Mouse (Mus musculus) forebrain, embryonic 13.5 days (tissue): Measurements from ENCODE around the gene Abcb10. TPM values are rescaled to one million over a fixed set of nuclear protein-coding genes. Genes with fewer than 3 reads are reported as not detected.
"Not testable (repeated sequence)": the region's sequence is repeated elsewhere in the genome, so short reads cannot be mapped to it uniquely, and the experiment has no call there.

ENCODE experiments used
- ATAC-seq: fragments of 200-750 bp; cut with Nextera tagmentation; 2 replicates; pipeline ENCODE4 v1.8.0; 2017
- H3K27ac ChIP-seq: fragments of 300-500 bp; sonication (generic); 2 replicates; pipeline ENCODE4 v1.5.1; 2015; ENCODE audit warnings: inconsistent platforms, mild to moderate bottlenecking, moderate library complexity
- H3K27me3 ChIP-seq: fragments of 300-500 bp; sonication (generic); 2 replicates; pipeline ENCODE4 v1.6.1; 2015; ENCODE audit warnings: mild to moderate bottlenecking, inconsistent platforms
- H3K36me3 ChIP-seq: fragments of 300-500 bp; sonication (generic); 2 replicates; pipeline ENCODE4 v1.6.1; 2015; ENCODE audit warnings: mild to moderate bottlenecking, inconsistent platforms; ENCODE audit not compliant: poor library complexity, severe bottlenecking
- H3K4me1 ChIP-seq: fragments of 300-500 bp; sonication (generic); 2 replicates; pipeline ENCODE4 v1.6.1; 2015; ENCODE audit warnings: inconsistent platforms
- H3K4me2 ChIP-seq: fragments of 300-500 bp; sonication (generic); 2 replicates; pipeline ENCODE4 v1.6.1; 2015; ENCODE audit warnings: inconsistent platforms, mild to moderate bottlenecking, moderate library complexity
- H3K4me3 ChIP-seq: fragments of 300-500 bp; sonication (generic); 2 replicates; pipeline ENCODE4 v1.5.1; 2015; ENCODE audit warnings: mild to moderate bottlenecking, inconsistent platforms
- H3K9ac ChIP-seq: fragments of 300-500 bp; sonication (generic); 2 replicates; pipeline ENCODE4 v1.6.1; 2015; ENCODE audit warnings: mild to moderate bottlenecking, inconsistent platforms
- H3K9me3 ChIP-seq: fragments of 300-500 bp; sonication (generic); replicated peaks from 2 replicates; pipeline ENCODE4 v1.6.1; 2016; ENCODE audit warnings: inconsistent platforms
- WGBS: fragments of 180-500 bp; shearing (Covaris S2); methylation state at CpG from one replicate; pipeline ENCODE4 v1.1.7; 2015; 5-methylcytosine and 5-hydroxymethylcytosine counted together
- polyA plus RNA-seq: library from polyadenylated mRNA; unstranded; fragments of >200 nt; fragmentation: Nextera tagmentation; extraction: Ambion mirVana; gene quantifications from 2 replicates; pipeline ENCODE4 v1.2.1, GENCODE M21; 2015

Abcb10 gene
- polyA plus RNA-seq, 1 experiment from 2014 or later: 8.5 TPM

DNA sequence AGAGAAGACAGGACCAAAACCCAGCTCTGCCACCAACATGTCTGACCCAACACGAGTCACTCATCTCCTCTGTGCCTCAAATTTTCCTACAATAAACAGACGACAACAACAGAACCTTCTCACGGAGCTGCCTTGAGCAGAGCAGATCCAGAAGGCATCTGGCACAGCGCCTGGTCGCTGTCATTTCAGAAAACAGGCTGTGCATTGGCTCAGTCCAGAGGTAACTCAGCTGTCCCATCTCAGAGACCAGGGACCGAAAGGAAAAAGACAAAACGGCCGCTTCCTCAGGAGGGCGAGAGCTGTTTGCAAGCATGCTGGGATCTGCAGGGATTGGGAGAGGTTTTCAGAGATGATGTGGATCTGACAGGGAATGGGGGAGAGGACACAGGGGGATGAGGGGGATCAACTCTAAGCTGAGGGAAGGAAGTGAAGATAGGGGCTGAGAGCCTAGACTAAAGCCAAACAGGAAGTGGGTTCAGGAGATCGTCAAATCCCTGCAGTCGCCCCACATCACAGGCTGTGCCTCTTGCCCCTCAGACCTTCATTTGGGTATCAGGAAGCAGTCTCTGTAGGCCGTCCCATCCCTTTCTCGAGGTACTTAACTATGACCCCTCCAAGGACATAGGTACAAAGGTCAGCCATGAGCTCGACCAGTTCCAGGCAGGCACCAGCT is 4.6 kb downstream of the Abcb10 start:
- no peaks in the 10 kb centered on the region for H3K36me3 ChIP-seq
- H3K4me3 ChIP-seq: no peak overlapping the region
- no peaks in the 10 kb centered on the region for H3K27me3 ChIP-seq
- no peak for ATAC-seq
- no peaks in the 10 kb centered on the region for H3K9me3 ChIP-seq
- peaks cover 19% of the 10 kb centered on the region for H3K4me1 ChIP-seq
- 71% methylated on average over 14 of the region's 14 CpGs for WGBS
- H3K4me2 ChIP-seq: no peak overlapping the region
- no peak overlapping the region for H3K9ac ChIP-seq
- no peak overlapping the region for H3K27ac ChIP-seq

DNA sequence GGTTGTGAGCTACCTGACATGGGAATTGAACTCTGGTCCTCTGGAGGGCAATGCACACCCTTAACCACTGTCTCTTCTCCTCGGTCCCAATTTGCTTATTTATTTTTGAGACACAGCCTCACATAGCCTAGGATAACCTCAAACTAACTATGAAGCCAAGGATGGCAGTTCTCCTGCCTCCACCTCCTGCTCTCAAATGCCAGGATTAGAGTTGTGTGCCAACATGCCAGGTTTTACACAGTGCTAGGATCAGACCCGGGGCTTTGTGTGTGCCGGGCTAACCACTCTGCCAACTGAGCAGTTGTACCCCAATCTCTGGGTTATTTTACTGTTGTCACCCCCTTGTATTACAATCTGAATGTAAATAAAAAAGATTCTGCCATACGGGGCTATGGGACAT is 5.4 kb downstream of the Abcb10 start:
- Histone ChIP-seq H3K4me2 (no peak overlapping the region), H3K4me3 (no peak overlapping the region), H3K9me3 (no peaks in the 10 kb centered on the region), H3K27me3 (no peaks in the 10 kb centered on the region), H3K9ac (no peak overlapping the region), H3K36me3 (no peaks in the 10 kb centered on the region), H3K4me1 (peaks cover 18% of the 10 kb centered on the region), H3K27ac (no peak overlapping the region)
- ATAC-seq: no peak
- WGBS: 91% methylated on average over 4 of the region's 4 CpGs

DNA sequence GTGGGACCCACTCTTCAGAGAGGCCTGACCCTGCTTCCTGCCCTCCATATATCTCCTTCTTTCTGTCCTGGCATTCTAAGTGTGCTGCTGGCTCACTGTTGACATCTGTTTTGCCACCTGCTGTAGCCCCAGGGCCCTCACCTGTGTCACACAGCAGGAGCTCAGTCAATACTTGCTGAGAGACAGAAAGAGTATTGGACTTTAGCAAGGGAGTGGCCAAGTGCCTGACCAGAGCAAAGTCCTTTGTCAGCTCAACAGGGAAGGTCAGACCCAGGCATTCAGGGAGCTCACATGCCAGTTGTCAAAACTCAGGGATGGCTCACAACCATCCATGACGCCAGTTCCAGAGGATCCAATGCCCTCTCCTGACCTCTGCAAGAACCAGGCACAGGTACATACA is 9.4 kb downstream of the Abcb10 start:
- ATAC-seq: no peak
- Histone ChIP-seq H3K9ac (no peak overlapping the region), H3K27me3 (no peaks in the 10 kb centered on the region), H3K9me3 (no peaks in the 10 kb centered on the region), H3K4me2 (no peak overlapping the region), H3K27ac (no peak overlapping the region), H3K4me3 (no peak overlapping the region), H3K4me1 (no peaks in the 10 kb centered on the region), H3K36me3 (no peaks in the 10 kb centered on the region)
- WGBS: 85% methylated on average over 1 of the region's 1 CpGs

DNA sequence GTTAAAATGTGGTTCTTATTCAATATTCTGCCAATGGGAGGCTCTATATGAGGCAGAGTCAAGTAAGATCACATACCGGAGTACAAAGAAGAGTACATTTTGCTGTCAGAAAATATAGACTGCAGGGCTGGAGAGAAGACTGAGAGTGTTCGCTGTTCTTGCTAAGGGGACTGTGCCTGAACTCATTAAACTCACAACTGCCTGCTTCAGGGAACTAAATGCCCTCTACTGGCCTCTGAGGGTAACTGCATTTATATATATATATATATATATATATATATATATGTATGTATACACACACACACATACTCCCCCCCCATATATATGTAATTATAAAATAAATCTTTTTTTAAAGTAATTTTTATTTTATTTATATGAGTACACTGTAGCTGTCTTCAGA is 16.0 kb downstream of the Abcb10 start:
- H3K27me3 ChIP-seq: no peaks in the 10 kb centered on the region
- H3K4me2 ChIP-seq: no peak overlapping the region
- H3K9ac ChIP-seq: no peak overlapping the region
- 55% methylated on average over 2 of the region's 2 CpGs for WGBS
- no peak overlapping the region for H3K27ac ChIP-seq
- ATAC-seq: no peak
- H3K9me3 ChIP-seq: no peaks in the 10 kb centered on the region
- H3K4me3 ChIP-seq: no peak overlapping the region
- H3K36me3 ChIP-seq: peaks cover 17% of the 10 kb centered on the region
- no peaks in the 10 kb centered on the region for H3K4me1 ChIP-seq

DNA sequence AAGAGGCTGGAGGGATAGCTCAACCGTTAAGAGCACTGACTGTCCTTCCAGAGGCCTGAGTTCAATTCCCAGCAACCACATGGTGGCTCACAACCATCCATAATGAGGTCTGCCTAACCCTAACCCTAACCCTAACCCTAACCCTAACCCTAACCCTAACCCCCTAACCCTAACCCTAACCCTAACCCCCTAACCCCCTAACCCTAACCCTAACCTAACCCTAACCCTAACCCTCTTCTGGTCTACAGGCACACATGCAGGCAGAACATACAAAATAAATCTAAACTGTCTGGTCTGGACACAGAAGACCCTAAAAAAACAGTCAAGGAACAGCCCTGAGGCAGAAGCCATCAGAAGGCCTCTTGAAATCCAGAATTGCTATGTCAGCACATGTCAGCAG is 21.6 kb downstream of the Abcb10 start:
- H3K9me3 ChIP-seq: no peaks in the 10 kb centered on the region
- H3K4me2 ChIP-seq: no peak overlapping the region
- 75% methylated on average over 1 of the region's 1 CpGs for WGBS
- no peaks in the 10 kb centered on the region for H3K27me3 ChIP-seq
- H3K36me3 ChIP-seq: peaks cover 40% of the 10 kb centered on the region
- no peak for ATAC-seq
- no peak overlapping the region for H3K4me3 ChIP-seq
- no peak overlapping the region for H3K9ac ChIP-seq
- H3K4me1 ChIP-seq: no peaks in the 10 kb centered on the region
- H3K27ac ChIP-seq: no peak overlapping the region

DNA sequence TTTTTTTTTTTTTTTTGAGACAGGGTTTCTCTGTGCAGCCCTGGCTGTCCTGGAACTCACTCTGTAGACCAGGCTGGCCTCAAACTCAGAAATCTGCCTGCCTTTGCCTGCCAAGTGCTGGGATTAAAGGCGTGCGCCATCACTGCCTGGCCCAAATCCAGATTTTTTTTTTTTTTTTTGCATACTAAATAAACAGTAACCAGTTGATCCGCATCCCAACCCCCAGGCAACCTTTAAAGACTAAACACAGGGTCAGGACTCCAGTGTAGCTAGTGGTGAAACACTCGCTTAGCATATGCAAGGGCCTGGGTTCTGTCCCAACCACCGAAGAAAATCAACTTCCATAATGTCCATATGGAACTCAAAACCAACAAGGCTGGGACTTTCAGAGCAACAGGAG is 22.4 kb downstream of the Abcb10 start:
- not testable (repeated sequence) for H3K9ac ChIP-seq, H3K27ac ChIP-seq, H3K4me1 ChIP-seq, H3K9me3 ChIP-seq, ATAC-seq, H3K4me2 ChIP-seq, H3K27me3 ChIP-seq, H3K4me3 ChIP-seq
- H3K36me3 ChIP-seq: peaks cover 33% of the 10 kb centered on the region
- 72% methylated on average over 5 of the region's 5 CpGs for WGBS

DNA sequence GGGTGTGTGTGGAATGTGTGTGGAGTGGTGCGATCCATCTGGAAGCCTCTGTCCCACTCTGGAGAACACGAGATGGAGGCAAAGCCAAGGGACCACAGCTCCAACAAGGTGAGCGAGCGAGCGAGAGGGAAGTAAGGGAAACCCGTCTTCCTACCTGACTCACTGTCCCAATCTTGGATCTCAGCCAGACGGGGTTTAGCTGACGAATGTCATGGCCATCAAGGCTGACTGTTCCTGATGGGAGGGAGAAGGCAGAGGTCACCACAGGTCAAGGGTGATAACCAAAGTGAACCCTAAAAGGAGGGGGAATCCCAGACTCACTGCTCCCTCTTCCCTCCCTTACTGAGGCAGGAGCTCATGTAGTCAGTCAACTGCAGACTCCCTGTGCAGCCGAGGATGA is 22.9 kb downstream of the Abcb10 start:
- Histone ChIP-seq H3K27ac (no peak overlapping the region), H3K36me3 (peaks cover 34% of the 10 kb centered on the region), H3K4me1 (no peaks in the 10 kb centered on the region), H3K9me3 (no peaks in the 10 kb centered on the region), H3K4me2 (no peak overlapping the region), H3K27me3 (no peaks in the 10 kb centered on the region), H3K4me3 (no peak overlapping the region), H3K9ac (no peak overlapping the region)
- ATAC-seq: no peak
- WGBS: 89% methylated on average over 9 of the region's 9 CpGs

DNA sequence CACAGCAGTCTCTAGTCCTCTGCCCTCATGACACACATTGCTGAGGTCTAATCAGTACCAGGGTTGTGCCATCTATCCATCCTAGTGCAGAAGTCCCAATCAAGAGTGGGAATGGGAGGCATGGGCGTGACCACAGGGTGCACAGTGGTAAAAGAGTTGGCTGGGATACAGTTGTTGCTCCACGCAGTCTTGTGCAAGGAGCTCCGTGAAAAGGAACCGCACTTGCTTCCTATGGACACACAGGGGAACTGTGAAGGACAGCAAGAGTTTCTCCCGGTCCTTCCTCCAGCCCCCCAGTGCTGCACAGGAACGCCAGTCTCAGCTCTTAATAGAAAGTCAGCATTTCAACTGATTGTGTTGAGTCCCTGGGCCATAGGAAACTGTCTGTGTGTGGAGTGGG is 23.4 kb downstream of the Abcb10 start:
- H3K4me1 ChIP-seq: no peaks in the 10 kb centered on the region
- WGBS: 92% methylated on average over 6 of the region's 6 CpGs
- no peaks in the 10 kb centered on the region for H3K27me3 ChIP-seq
- no peak overlapping the region for H3K9ac ChIP-seq
- no peak overlapping the region for H3K4me2 ChIP-seq
- peaks cover 34% of the 10 kb centered on the region for H3K36me3 ChIP-seq
- H3K9me3 ChIP-seq: no peaks in the 10 kb centered on the region
- ATAC-seq: no peak
- no peak overlapping the region for H3K27ac ChIP-seq
- no peak overlapping the region for H3K4me3 ChIP-seq

DNA sequence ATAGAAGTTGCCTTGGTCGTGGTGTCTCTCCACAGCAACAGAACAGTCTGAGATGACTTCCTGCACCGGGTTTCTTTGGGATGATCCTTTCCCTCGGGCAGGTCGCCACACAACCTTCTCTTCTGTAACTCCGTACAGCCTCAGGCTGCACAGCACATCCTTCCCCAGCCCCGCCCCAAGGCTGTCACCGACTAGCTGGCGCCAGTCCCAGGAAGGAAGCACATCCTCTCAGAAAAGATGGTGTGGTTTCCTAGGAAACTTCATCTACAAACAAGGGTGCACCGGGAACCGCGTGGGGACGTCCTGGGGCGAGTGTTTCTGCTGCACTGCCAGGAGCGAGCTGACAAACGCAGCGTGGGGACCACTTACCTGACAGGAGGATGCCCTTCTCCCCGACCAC is 24.8 kb downstream of the Abcb10 start:
- no peak overlapping the region for H3K27ac ChIP-seq
- no peak for ATAC-seq
- no peaks in the 10 kb centered on the region for H3K27me3 ChIP-seq
- H3K9me3 ChIP-seq: no peaks in the 10 kb centered on the region
- H3K36me3 ChIP-seq: peaks cover 43% of the 10 kb centered on the region
- no peaks in the 10 kb centered on the region for H3K4me1 ChIP-seq
- H3K9ac ChIP-seq: no peak overlapping the region
- H3K4me2 ChIP-seq: no peak overlapping the region
- no peak overlapping the region for H3K4me3 ChIP-seq
- 84% methylated on average over 17 of the region's 17 CpGs for WGBS

DNA sequence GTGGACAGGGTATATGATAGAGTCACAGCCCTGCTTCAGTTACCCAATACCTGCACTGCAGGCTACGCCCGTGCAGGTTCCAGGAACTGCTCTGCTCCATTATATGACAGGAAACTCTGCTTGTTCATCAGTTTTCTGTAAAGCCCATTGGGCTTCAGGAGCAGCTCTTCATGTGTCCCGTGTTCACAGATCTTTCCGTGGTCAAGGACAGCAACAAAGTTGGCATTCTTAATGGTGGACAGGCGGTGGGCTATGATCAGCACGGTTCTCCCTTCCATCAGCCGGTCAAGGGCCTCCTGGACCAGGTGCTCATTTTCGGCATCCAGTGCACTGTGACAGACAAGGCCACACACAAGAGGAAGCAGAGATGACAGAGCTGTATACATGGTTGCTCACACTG is 28.7 kb downstream of the Abcb10 start:
- no peak overlapping the region for H3K9ac ChIP-seq
- peaks cover 32% of the 10 kb centered on the region for H3K36me3 ChIP-seq
- no peak overlapping the region for H3K4me2 ChIP-seq
- H3K9me3 ChIP-seq: no peaks in the 10 kb centered on the region
- H3K27me3 ChIP-seq: no peaks in the 10 kb centered on the region
- H3K4me3 ChIP-seq: no peak overlapping the region
- WGBS: 94% methylated on average over 8 of the region's 8 CpGs
- ATAC-seq: no peak
- H3K27ac ChIP-seq: no peak overlapping the region
- peaks cover 8% of the 10 kb centered on the region for H3K4me1 ChIP-seq

DNA sequence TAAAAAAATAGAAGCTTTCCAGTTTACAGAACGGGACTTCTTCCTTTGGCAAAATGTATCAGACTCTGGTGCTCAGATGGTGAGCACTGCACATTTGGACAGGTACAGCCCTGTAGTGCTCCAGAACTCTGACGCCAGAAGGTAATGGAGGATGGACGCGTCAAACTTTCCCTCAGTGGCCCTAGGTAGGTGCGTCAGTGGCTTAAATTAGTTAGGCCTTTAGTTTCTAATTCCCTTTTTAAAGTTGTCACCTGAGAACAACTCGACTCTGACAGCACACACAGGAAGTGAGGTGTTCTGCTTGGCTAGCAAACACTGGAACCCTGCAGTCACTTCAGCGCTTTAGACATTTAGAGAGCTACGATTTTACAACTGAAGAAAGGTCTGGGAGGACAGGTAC is 29.2 kb downstream of the Abcb10 start:
- WGBS: 90% methylated on average over 8 of the region's 8 CpGs
- Histone ChIP-seq H3K27me3 (no peaks in the 10 kb centered on the region), H3K4me3 (no peak overlapping the region), H3K4me1 (peaks cover 9% of the 10 kb centered on the region), H3K27ac (no peak overlapping the region), H3K9ac (no peak overlapping the region), H3K4me2 (no peak overlapping the region), H3K9me3 (no peaks in the 10 kb centered on the region), H3K36me3 (peaks cover 28% of the 10 kb centered on the region)
- no peak for ATAC-seq

DNA sequence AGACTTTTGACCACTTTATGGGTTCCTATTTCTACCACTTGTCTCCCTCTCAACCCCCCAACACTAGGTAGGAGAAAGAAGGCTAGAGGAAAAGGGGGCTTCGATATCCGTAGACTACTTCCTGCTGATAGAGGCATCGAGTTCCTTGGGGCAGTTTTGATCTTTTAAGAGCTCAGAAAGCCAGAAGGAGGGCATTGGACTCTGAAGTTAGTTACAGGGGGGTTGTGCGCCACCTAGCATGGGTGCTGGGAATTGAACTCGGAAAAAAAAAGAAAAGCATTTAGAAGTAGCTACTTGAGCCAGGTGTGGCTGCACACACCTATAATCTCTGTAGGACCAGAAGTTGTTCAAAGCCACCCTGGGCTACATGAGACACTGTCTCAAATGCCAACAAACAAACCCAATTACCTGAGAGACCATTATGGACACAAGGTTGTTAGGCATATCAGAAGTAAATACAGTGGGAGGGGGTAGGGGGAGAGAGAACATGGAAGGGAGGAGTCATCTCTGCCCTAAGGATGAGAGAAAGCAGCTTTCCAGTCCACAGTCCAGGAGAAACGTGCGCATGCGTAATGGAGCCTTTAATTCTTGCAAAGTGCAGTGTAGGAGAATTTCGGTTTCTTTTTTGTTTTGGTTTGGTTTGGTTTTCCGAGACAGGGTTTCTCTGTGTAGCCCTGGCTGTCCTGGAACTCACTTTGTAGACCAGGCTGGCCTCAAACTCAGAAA is 32.7 kb downstream of the Abcb10 start:
- ATAC-seq: 0 out of 2 replicates have a peak, but pooled peaks have one; percentile 17
- H3K4me2 ChIP-seq: peak overlapping the region; percentile 78
- peaks cover 18% of the 10 kb centered on the region for H3K4me1 ChIP-seq
- H3K27me3 ChIP-seq: no peaks in the 10 kb centered on the region
- H3K9ac ChIP-seq: peak overlapping the region; percentile 81
- H3K9me3 ChIP-seq: no peaks in the 10 kb centered on the region
- peaks cover 32% of the 10 kb centered on the region for H3K36me3 ChIP-seq
- no peak overlapping the region for H3K27ac ChIP-seq
- WGBS: 36% methylated on average over 10 of the region's 10 CpGs
- H3K4me3 ChIP-seq: peak overlapping the region; percentile 99

DNA sequence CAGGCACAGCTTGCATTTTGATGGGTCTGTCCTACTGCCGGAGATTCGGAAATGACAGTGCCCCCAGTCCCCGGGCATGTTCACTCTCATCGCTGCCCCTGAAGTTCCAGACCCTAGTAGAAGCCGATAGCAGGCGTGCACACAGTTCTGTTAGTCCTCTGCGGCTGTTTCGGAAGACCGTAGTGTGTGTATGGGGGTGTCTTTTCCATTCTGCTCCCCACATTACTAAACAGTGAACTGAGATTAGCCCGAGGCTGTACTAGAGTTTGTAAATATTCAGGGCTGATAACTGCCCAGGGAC is 33.3 kb downstream of the Abcb10 start:
- H3K4me1 ChIP-seq: peaks cover 18% of the 10 kb centered on the region
- H3K36me3 ChIP-seq: peaks cover 34% of the 10 kb centered on the region
- 5% methylated on average over 10 of the region's 10 CpGs for WGBS
- no peaks in the 10 kb centered on the region for H3K27me3 ChIP-seq
- peak overlapping the region; percentile 81 for H3K9ac ChIP-seq
- no peak for ATAC-seq
- H3K4me3 ChIP-seq: peak overlapping the region; percentile 99
- H3K4me2 ChIP-seq: peak overlapping the region; percentile 78
- H3K27ac ChIP-seq: peak overlapping the region; percentile 68
- no peaks in the 10 kb centered on the region for H3K9me3 ChIP-seq
